Mouse (Mus musculus) gastrocnemius, postnatal 36 days (tissue): ENCODE measurements at regions not wholly inside any gene's neighbourhood (a gene's known extent, or its start where the extent isn't known, plus 50 kb on each side); places are given as distances from the start of the nearest gene placed in this dataset.

Source experiments
- DNase-seq, 2 experiments: peaks; one replicate each; pipeline ENCODE4 v3.0.0; 2022
- intact Hi-C: fragments of 180-260 bp; cut with DNase I; formaldehyde crosslinking; loops from one replicate; pipeline ENCODE4 v1.15.1; 2025

- intact Hi-C loops: no loop called here
Observed at GRCm38 (mm10) chr12:86579716-86580115, 98.8 kb upstream of the Vash1 start.

GRCm38 (mm10) chr12:86580132-86580718, 98.3 kb upstream of the Vash1 start:
- intact Hi-C loops: no loop called here
- DNase-seq: no peak

More at GRCm38 (mm10) chr12:86579716-86580115, 98.8 kb upstream of the Vash1 start:
- no peak for DNase-seq

GRCm38 (mm10) chr12:86582076-86582475, 96.4 kb upstream of the Vash1 start:
- intact Hi-C loops: no loop called here
- DNase-seq: no peak

- DNase-seq: no peak
- intact Hi-C loops: no loop called here
Observed at GRCm38 (mm10) chr12:86588010-86588409, 90.5 kb upstream of the Vash1 start.

GRCm38 (mm10) chr12:86592509-86592908, 86.0 kb upstream of the Vash1 start:
- intact Hi-C loops: no loop called here
- no peak for DNase-seq

- intact Hi-C loops: no loop called here
- DNase-seq: no peak
Observed at GRCm38 (mm10) chr12:86594647-86595046, 83.9 kb upstream of the Vash1 start.

GRCm38 (mm10) chr12:86600041-86600440, 78.5 kb upstream of the Vash1 start:
- no peak for DNase-seq
- intact Hi-C loops: no loop called here

GRCm38 (mm10) chr12:86603521-86603920, 75.0 kb upstream of the Vash1 start:
- DNase-seq: no peak
- intact Hi-C loops: no loop called here

- intact Hi-C loops: loop anchor here (2.0 to 5.0 kb wide), 3 partner anchors 190 to 480 kb away; no protein-coding TSS in a partner anchor
- no peak for DNase-seq
Observed at GRCm38 (mm10) chr12:86612431-86613040, 66.0 kb upstream of the Vash1 start.

- DNase-seq: peak; percentile 31 to 35
- intact Hi-C loops: loop anchor here (5.0 kb wide), 2 partner anchors 192 to 212 kb away; no protein-coding TSS in a partner anchor
Observed at GRCm38 (mm10) chr12:86614156-86614555, 64.3 kb upstream of the Vash1 start.

- DNase-seq: no peak
- intact Hi-C loops: no loop called here
Observed at GRCm38 (mm10) chr12:86616327-86616726, 62.2 kb upstream of the Vash1 start.

- intact Hi-C loops: no loop called here
- no peak for DNase-seq
Observed at GRCm38 (mm10) chr12:86624195-86624594, 54.3 kb upstream of the Vash1 start.

- DNase-seq: no peak
Observed at GRCm38 (mm10) chr12:86626684-86627083, 51.8 kb upstream of the Vash1 start.

GRCm38 (mm10) chr12:86628050-86628782, 50.3 kb upstream of the Vash1 start:
- intact Hi-C loops: no loop called here

More at GRCm38 (mm10) chr12:86626684-86627083, 51.8 kb upstream of the Vash1 start:
- intact Hi-C loops: no loop called here

More at GRCm38 (mm10) chr12:86628050-86628782, 50.3 kb upstream of the Vash1 start:
- DNase-seq: no peak
